Mouse (Mus musculus) lung, postnatal 10 days (tissue): ENCODE results near the gene Kcnh4.

ENCODE experiments used
- DNase-seq: peaks from one replicate; pipeline ENCODE4 v3.0.0; 2021

Gene Kcnh4

DNA sequence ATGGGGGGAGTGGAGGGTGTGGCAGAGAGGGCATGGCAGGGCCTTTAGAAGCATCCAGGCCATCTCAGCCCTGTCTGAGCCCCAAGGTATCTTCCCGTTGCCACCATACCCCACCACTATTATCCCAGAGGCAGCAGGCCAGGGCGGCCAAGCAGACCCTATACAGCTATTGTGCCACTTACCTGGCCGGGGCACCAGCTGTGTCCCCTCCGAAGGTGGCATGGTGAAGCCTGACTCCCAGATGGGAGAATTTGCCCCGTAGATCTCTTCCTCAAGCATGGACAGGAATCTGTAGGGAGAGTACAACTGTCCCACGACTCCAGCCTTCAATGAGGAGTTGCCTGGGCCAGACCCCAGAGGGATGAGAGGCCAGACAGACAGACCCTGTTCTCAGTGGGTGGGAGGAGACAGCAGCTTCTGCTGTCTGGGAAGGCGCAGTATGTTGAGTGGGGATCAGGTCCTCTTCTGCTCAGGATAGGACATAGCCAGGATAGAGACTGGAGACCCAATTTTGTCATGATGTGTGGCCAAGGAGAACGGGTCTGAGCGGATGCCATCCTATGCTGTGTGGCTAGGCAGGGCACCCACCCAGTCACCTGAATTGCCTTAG, 50.4 kb downstream of the Kcnh4 start:
- DNase-seq: no peak

- DNase-seq: no peak
These were observed 54.5 kb downstream of the Kcnh4 start for GRCm38 (mm10) chr11:100705095-100705747.

DNA sequence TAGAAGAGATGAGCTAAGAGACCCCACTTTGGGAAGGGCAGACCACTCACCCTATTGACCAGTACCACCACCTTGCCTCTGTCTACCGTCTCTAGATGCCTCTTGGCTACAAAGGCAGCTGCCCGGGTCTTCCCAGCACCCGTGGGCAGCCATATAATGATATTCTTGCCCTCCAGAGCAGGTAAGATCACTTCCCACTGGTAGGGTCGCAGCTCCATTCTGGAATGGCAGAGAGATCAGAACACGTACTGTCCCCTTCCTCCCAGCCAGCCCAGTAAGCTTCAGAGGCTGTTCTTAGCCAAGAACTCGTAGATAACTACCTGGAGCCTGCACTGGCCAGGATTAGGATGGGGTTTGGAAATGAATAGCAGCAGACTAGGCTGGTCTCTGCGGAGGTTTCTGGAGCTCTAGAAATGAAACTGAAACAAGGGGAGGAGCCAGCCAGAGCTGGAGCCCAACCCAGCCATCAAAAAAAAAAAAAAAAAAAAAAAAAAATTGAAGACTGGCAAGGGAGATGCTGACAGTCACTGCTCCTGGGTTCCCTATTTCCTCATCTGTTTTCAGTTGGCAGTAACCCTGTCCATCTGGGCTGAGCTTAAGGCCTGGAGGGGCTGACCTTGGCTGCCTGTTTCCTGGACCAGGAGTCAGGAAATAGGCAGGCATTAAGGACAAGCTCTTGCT, 55.8 kb downstream of the Kcnh4 start, which contains the start of gene Dhx58:
Dhx58 (minus strand) TSS at position 421 of the 681 bp plus-strand sequence.
- DNase-seq: peak; percentile 49

- DNase-seq: no peak
These were observed 56.4 kb downstream of the Kcnh4 start for GRCm38 (mm10) chr11:100703366-100703765.

DNA sequence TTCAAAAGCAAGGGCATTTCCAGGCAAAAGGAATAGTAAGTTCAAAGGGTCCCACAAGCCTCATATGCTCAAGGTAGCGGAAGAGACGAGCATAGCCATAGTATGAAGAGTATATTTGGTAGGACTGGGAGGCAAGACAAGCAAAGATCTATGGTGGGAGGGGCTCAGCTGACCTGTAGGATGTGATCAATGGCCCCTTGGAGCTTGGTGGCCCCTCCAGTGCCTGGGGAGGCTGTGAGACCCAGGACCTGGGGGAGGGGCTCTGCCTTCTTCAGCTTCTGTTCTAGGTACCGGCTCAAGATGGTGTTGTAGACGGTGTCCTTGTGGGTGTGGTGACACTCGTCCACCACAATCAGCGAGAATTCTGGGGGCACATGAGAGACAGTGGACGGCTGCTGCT, 56.8 kb downstream of the Kcnh4 start:
- no peak for DNase-seq

- peak; percentile 85 for DNase-seq
These were observed 57.5 kb downstream of the Kcnh4 start for GRCm38 (mm10) chr11:100702081-100702851.

- DNase-seq: peak; percentile 89
These were observed 58.4 kb downstream of the Kcnh4 start for GRCm38 (mm10) chr11:100701301-100701700.

DNA sequence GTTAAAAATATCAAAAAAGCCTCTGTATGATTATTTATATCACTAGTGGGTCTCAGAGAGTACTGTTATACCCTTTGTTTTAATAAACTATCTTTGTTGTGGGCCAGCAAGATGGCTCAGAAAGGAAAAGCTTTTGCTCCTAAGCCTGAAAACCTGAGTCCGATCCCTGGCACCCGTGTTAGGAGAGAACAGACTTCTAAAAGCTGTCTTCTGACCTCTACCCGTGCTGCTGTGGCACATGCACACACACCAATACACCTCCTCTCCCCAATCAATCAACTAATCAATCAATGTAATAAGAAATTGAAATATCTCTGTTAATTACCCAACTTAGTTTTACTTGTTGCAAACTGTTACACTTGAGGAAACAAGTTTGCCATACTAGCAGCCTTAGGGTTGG, 59.0 kb downstream of the Kcnh4 start:
- no peak for DNase-seq

- DNase-seq: no peak
These were observed 61.8 kb downstream of the Kcnh4 start for GRCm38 (mm10) chr11:100697921-100698320.

- peak; percentile 87 for DNase-seq
These were observed 64.8 kb downstream of the Kcnh4 start for GRCm38 (mm10) chr11:100694926-100695325.

- DNase-seq: no peak
These were observed 66.6 kb downstream of the Kcnh4 start for GRCm38 (mm10) chr11:100693154-100693553.

DNA sequence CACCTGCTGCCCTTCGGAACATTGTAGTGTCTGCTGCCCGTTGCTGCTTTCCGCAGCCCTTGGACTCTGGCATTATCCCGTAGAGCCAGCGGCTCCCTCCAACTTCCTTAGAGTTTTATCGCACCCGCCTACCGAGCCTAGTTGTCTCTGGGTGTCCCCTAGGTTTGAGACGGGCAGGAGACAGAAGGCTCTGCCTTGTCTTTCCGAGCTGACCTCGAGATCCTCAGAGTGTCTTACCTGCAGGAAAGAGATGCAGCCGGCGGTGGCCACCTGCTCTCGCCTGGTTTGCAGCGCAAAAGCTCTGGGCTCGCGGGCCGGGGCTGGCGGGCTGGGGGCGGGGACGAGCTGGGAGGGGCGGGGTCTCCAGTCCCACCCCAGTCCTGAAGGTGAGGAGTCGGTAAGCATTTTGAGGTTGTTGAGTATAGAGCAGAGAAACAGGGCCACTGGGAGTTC, 67.6 kb downstream of the Kcnh4 start, which contains the start of gene Zfp385c:
Zfp385c (minus strand) TSS at position 292 of the 453 bp plus-strand sequence.
- no peak for DNase-seq

- no peak for DNase-seq
These were observed 69.4 kb downstream of the Kcnh4 start for GRCm38 (mm10) chr11:100690389-100690788.
